Mouse (Mus musculus) kidney, adult 2 months (tissue): ENCODE data around the gene Heatr3. TPM values are rescaled to one million over a fixed set of nuclear protein-coding genes. Genes with fewer than 3 reads are reported as not detected.

Experiments
- DNase-seq: peaks from one replicate; pipeline ENCODE4 v3.0.0; 2021
- H3K27ac ChIP-seq: fragments of 200-500 bp; 2 replicates; pipeline ENCODE4 v1.5.1; 2012; ENCODE audit warnings: low read depth, low read length, control low read depth, inconsistent platforms; ENCODE audit not compliant: insufficient read depth
- H3K27me3 ChIP-seq: fragments of 200-500 bp; replicated peaks from 2 replicates; pipeline ENCODE4 v1.6.1; 2012; ENCODE audit warnings: mild to moderate bottlenecking, moderate library complexity, low read length, inconsistent platforms; ENCODE audit not compliant: control insufficient read depth, insufficient read depth
- H3K36me3 ChIP-seq: fragments of 200-500 bp; 2 replicates; pipeline ENCODE4 v1.6.1; 2012; ENCODE audit warnings: mild to moderate bottlenecking, moderate library complexity, low read length, inconsistent platforms; ENCODE audit not compliant: control insufficient read depth, insufficient read depth
- H3K4me1 ChIP-seq: fragments of 200-500 bp; 2 replicates; pipeline ENCODE4 v1.6.1; 2011; ENCODE audit warnings: low read length; ENCODE audit not compliant: control insufficient read depth, insufficient read depth
- H3K4me3 ChIP-seq: fragments of 200-500 bp; 2 replicates; pipeline ENCODE4 v1.5.1; 2011; ENCODE audit warnings: mild to moderate bottlenecking, low read depth, low read length, control low read depth; ENCODE audit not compliant: insufficient read depth
- CTCF ChIP-seq: fragments of 200-500 bp; conservative IDR thresholded peaks from 2 replicates; pipeline ENCODE4 v1.5.1; 2011; ENCODE audit warnings: low read depth, mild to moderate bottlenecking, control low read depth, low read length, moderate library complexity, mixed read lengths; ENCODE audit not compliant: insufficient read depth, insufficient read length
- POLR2A ChIP-seq: fragments of 200-500 bp; IDR thresholded peaks from one replicate; pipeline ENCODE4 v1.6.1; 2011; ENCODE audit warnings: low read depth, low read length, control low read depth
- WGBS: fragments of 180-500 bp; shearing (Covaris S2); methylation state at CpG from one replicate; pipeline ENCODE4 v1.1.7; 2018; 5-methylcytosine and 5-hydroxymethylcytosine counted together
- polyA plus RNA-seq: library from polyadenylated mRNA; depleted of rRNA; stranded (reverse); fragments of >200 nt; gene quantifications from 2 replicates; pipeline ENCODE4 v1.2.3, GENCODE M21; 2012

Gene Heatr3
- polyA plus RNA-seq, 1 experiment, result 15.3 TPM

GRCm38 (mm10) chr8:88184914-88185313 lies 47.3 kb downstream of the Heatr3 start:
- H3K4me1 ChIP-seq, result no peaks in the 10 kb centered on the region
- no peaks in the 10 kb centered on the region for H3K27me3 ChIP-seq
- no peak overlapping the region for H3K27ac ChIP-seq
- no peaks in the 10 kb centered on the region for H3K36me3 ChIP-seq
- no peak for TF ChIP-seq POLR2A
- TF ChIP-seq CTCF, result no peak
- WGBS, result 100% methylated on average over 1 of the region's 1 CpGs
- no peak for DNase-seq
- H3K4me3 ChIP-seq, result no peak overlapping the region

DNA sequence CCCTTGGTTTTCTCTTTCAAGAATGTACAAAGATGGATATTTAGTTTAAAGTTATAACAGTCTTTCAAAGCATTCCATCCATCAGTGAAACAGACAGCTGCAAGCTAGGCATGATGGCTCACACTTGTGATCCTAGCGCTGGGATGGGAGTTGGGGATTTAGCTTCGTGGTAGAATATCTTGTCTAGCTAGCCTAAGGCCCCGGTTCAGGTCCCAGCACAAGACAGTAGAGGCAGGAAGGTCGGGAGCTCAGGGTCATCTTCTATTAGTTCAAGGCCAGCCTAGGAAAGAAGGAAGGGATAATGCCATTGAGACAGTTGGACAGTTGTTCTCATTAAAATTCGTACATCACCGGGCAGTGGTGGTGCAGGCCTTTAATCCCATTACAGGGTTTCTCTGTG lies 48.1 kb downstream of the Heatr3 start:
- DNase-seq, result no peak
- Histone ChIP-seq H3K36me3 (no peaks in the 10 kb centered on the region), H3K27me3 (no peaks in the 10 kb centered on the region), H3K4me1 (no peaks in the 10 kb centered on the region), H3K27ac (no peak overlapping the region), H3K4me3 (no peak overlapping the region)
- TF ChIP-seq CTCF (no peak), POLR2A (no peak)
- WGBS, result 89% methylated on average over 6 of the region's 6 CpGs

GRCm38 (mm10) chr8:88197328-88197727 lies 59.7 kb downstream of the Heatr3 start:
- TF ChIP-seq CTCF (no peak), POLR2A (no peak)
- no peak overlapping the region for H3K4me3 ChIP-seq
- WGBS, result 43% methylated on average over 3 of the region's 3 CpGs
- peaks cover 20% of the 10 kb centered on the region for H3K4me1 ChIP-seq
- peak overlapping the region; percentile 72 for H3K27ac ChIP-seq
- peak; percentile 71 for DNase-seq
- H3K27me3 ChIP-seq, result no peaks in the 10 kb centered on the region
- H3K36me3 ChIP-seq, result no peaks in the 10 kb centered on the region

DNA sequence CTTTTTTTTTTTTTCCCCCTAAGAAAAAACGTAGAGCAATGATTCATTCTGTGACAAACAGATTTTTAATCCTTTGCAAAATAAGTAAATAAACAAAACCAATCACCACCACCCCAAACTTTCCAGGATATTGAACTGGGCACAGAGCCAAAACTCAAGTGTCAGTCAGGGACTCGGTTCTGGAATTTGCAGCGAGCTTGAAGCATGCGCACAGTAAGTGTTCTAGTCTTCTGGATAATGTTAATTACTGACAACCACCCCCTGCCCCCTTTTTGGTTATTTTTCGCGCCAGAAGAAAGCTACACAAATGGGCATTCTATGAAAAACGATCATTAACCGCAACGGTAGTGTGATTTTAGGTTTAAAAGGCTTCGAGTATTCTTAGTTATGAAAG lies 60.9 kb downstream of the Heatr3 start:
- Histone ChIP-seq H3K4me1 (peaks cover 23% of the 10 kb centered on the region), H3K27ac (peak overlapping the region; percentile 88), H3K4me3 (peak overlapping the region; percentile 87), H3K36me3 (no peaks in the 10 kb centered on the region), H3K27me3 (no peaks in the 10 kb centered on the region)
- 1% methylated on average over 10 of the region's 10 CpGs for WGBS
- TF ChIP-seq CTCF (no peak), POLR2A (no peak)
- DNase-seq, result no peak

DNA sequence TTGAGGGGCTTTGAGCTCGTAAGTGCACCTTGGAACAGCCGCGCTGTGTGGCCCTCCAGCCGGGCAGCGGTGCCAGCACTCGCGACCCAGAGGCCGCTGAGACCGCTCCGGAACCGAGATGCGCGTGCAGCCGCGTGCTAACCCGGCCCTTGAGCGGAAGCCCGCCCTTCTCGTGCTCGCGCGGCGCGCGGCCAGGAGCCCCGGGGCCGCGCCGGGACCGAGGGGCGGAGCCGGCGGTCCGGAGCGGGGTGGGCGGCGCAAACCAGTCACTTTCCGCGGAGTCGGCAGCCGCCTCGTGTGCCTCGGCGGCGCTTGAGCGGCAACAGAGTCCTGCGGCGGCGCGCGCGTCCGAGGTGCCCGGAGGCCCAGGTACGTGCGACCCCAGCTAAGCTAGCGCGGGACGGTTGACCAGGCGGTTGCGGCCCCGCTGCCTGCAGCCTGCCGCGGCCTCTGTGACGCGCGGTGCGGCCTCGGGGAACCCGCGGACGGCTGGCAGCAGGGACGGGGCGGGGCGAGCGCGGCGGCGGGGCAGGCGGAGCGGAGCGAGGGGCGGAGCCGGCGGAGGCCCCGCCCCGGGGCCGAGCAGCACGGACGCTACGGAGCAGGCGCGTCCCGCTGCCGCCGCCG lies 61.4 kb downstream of the Heatr3 start, which contains the start of gene Tent4b:
Tent4b (plus strand) TSS at position 269 of the 627 bp plus-strand sequence.
- Histone ChIP-seq H3K4me1 (peaks cover 25% of the 10 kb centered on the region), H3K27me3 (no peaks in the 10 kb centered on the region), H3K27ac (peak within 1 kb of the TSS; percentile 90), H3K4me3 (peak within 1 kb of the TSS; percentile 92), H3K36me3 (no peaks in the 10 kb centered on the region)
- 2% methylated on average over 79 of the region's 97 CpGs for WGBS
- DNase-seq, result peak; percentile 96
- TF ChIP-seq POLR2A (no peak), CTCF (no peak)

DNA sequence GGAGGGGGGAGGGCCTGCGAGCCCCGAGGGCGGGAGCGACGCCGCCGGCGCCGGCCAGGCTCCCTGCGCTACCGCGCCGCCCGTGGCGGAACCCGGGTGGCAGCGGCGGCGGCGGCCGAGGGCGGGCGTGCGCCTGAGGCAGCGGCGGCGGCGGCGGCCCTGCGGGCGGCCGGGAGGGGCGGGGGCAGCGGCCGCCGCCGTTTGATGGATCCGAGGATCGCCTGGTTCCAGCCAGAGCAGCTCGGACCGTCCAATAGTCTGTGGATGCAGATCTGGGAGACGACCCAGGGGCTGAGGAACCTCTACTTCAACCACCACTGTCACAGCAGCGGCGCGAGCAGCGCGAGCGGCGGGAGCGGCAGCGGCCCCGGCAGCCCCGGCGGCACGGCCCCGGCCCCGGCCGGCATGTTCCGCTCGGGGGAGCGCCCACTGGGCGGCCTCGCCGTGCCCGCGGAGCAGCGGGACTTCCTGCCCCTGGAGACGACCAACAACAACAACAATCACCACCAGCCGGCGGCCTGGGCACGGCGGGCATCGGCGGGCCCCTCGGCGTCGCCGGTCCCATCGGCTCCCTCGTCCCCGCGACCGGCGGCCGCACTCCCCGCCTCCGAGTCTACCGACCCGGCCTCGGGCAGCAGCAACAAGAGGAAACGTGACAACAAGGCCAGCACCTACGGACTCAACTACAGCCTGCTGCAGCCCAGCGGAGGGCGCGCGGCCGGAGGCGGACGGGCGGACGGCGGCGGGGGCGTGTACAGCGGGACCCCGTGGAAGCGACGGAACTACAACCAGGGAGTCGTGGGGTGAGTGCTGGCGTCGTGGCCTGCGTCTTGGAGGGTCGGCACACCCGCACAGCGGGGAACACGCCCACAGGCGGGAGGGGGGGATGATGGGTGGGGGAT lies 62.3 kb downstream of the Heatr3 start:
- 2% methylated on average over 106 of the region's 117 CpGs for WGBS
- DNase-seq, result peak; percentile 37
- Histone ChIP-seq H3K27me3 (no peaks in the 10 kb centered on the region), H3K27ac (peak overlapping the region; percentile 74), H3K36me3 (no peaks in the 10 kb centered on the region), H3K4me3 (peak overlapping the region; percentile 92), H3K4me1 (peaks cover 34% of the 10 kb centered on the region)
- TF ChIP-seq POLR2A (no peak), CTCF (no peak)
